Mouse (Mus musculus): ENCODE results near the gene Bend6.
A peak's percentile ranks its signal among the peaks of the same experiment; 100 is the strongest.

Gene Bend6

GRCm38 (mm10) chr1:33878170-33878569 lies 29.4 kb downstream of the Bend6 start:
- no peak for TF ChIP-seq GATA4 (IDR thresholded peaks at IDR 0.05; ENCODE audit: insufficient replicate concordance, low read length)

- no peak for TF ChIP-seq GATA4 (IDR thresholded peaks at IDR 0.05; ENCODE audit: insufficient replicate concordance, low read length)
These were observed 31.2 kb downstream of the Bend6 start for GRCm38 (mm10) chr1:33876416-33876815.

GRCm38 (mm10) chr1:33875691-33876090 lies 31.9 kb downstream of the Bend6 start:
- TF ChIP-seq GATA4 (IDR thresholded peaks at IDR 0.05; ENCODE audit: insufficient replicate concordance, low read length), result no peak

GRCm38 (mm10) chr1:33873561-33873960 lies 34.1 kb downstream of the Bend6 start:
- TF ChIP-seq GATA4 (IDR thresholded peaks at IDR 0.05; ENCODE audit: insufficient replicate concordance, low read length), result no peak

- no peak for TF ChIP-seq GATA4 (IDR thresholded peaks at IDR 0.05; ENCODE audit: insufficient replicate concordance, low read length)
These were observed 38.2 kb downstream of the Bend6 start for GRCm38 (mm10) chr1:33869437-33869836.

GRCm38 (mm10) chr1:33869031-33869430 lies 38.6 kb downstream of the Bend6 start:
- no peak for TF ChIP-seq GATA4 (IDR thresholded peaks at IDR 0.05; ENCODE audit: insufficient replicate concordance, low read length)

GRCm38 (mm10) chr1:33846807-33847206 lies 60.8 kb downstream of the Bend6 start:
- TF ChIP-seq GATA4 (IDR thresholded peaks at IDR 0.05; ENCODE audit: insufficient replicate concordance, low read length), result no peak

- TF ChIP-seq GATA4 (IDR thresholded peaks at IDR 0.05; ENCODE audit: insufficient replicate concordance, low read length), result no peak
These were observed 63.8 kb downstream of the Bend6 start for GRCm38 (mm10) chr1:33843823-33844222.

GRCm38 (mm10) chr1:33830586-33830985 lies 77.0 kb downstream of the Bend6 start:
- TF ChIP-seq GATA4 (IDR thresholded peaks at IDR 0.05; ENCODE audit: insufficient replicate concordance, low read length), result no peak

- TF ChIP-seq GATA4 (IDR thresholded peaks at IDR 0.05; ENCODE audit: insufficient replicate concordance, low read length), result no peak
These were observed 89.7 kb downstream of the Bend6 start for GRCm38 (mm10) chr1:33817931-33818330.

- peak; percentile 25; the same call in 1 of the 2 replicates for TF ChIP-seq GATA4 (IDR thresholded peaks at IDR 0.05; ENCODE audit: insufficient replicate concordance, low read length)
These were observed 93.5 kb downstream of the Bend6 start, which contains the start of gene Zfp451 for GRCm38 (mm10) chr1:33813868-33814794. TSS of gene Zfp451 (minus strand) at chr1:33814595.

- no peak for TF ChIP-seq GATA4 (IDR thresholded peaks at IDR 0.05; ENCODE audit: insufficient replicate concordance, low read length)
These were observed 94.1 kb downstream of the Bend6 start for GRCm38 (mm10) chr1:33813495-33813867.

- TF ChIP-seq GATA4 (IDR thresholded peaks at IDR 0.05; ENCODE audit: insufficient replicate concordance, low read length), result no peak
These were observed 104.3 kb downstream of the Bend6 start for GRCm38 (mm10) chr1:33803323-33803722.
